Mouse (Mus musculus): ENCODE data around the gene Gba2.
"Not testable (repeated sequence)": the region's sequence is repeated elsewhere in the genome, so short reads cannot be mapped to it uniquely, and the experiment has no call there.

Gene Gba2

DNA sequence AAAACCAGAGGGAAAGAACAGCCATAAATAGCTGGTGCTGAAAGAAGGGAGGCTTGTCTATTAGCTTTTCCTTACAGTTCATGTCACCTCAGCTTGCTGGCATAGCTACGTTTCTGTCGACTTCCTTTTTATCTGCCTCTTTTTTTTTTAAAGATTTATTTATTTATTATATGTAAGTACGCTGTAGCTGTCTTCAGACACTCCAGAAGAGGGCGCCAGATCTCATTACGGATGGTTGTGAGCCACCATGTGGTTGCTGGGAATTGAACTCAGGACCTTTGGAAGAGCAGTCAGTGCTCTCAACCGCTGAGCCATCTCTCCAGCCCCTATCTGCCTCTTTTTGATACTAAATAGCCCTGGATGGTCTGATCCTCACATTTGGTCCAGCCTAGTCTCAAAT, 26.8 kb downstream of the Gba2 start:
- not testable (repeated sequence) for DNase-seq

DNA sequence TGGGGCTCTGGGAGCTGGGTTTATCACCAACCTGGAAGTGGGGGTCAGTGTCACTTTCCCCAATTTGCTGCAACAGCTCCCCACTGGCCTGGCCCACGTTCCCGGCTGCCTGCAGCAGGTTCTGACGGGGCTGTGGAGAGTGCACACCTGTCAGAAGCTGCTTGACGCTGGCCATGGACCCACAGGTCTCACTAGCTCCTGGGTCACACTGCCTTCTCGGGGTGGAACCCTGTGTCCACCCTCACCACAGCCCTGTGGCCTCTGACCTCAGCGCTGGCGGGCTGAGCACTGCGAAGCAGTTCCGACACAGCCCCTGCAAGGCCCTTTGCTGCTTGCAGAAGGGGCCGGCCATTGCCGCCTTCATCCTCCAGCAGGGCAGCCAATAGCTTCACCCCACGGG, 29.6 kb downstream of the Gba2 start:
- no peak for DNase-seq

DNA sequence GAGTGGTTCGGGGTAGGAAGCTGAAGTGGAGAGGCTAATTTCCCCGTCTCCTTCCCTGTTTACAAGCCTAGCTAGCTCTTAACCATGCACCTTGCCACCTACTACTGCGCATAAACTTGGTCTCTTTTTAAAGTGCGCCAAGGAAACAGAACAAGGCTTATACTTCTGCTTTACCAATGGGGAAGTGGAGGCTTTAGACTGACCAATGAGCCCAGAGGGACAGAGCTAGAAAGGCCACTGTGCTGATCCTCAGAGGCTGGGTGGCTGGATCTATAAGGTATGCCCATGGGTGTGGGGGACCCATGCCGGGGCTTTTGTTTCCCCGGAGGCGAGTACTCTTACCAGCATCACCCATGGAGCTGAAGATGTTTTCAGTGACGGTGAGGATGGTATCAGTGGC, 31.5 kb downstream of the Gba2 start:
- no peak for DNase-seq

DNA sequence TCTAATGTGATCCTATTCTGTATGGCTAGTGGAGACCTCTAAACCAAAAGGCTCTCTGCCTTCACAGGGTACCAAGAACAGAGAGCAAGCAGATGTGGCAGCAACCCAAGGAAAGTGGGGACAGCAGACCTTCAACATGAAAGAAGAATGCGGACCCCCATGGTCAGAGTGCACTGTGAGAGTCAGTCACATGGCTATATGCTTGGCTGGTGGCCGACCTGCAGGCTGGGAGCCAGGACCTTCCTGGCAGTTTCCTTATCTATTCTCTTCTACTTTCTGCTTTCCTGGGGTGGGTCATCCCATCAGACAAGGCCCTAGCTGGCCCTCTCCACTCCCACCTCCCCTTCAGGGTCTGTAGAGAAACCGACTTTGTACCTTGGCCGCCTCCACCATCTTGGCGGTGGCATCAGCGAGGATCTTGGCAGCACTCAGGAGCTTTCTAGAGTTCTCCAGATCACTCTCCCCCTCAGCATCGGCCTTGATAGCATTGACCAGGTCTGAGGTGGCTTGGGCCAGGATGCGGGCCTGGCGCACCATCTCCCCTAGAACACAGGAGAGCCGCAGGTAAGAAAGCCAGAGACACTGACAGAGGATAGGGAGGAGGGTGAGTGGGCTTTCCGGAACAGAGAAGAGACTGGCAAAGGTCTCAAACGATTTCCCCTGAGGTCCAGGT, 32.2 kb downstream of the Gba2 start:
- DNase-seq, result no peak

DNA sequence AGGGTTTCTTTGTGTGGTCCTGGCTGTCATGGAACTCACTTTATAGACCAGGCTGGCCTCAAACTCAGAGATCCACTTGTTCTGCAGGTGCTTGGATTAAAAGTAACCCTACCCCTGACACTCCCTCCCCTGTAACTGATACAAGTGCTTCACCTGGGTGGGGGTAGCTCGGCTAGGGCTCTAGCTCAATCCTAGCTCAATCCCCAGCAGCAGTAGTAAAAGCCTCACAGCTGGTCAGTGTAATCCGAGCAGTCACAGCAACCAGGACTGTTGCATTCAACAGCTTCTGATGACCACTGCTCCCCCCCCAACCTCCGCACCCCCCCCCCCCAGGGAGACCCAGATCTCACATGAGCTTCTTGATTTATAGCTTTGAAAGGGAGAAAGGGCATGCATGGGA, 36.6 kb downstream of the Gba2 start:
- DNase-seq, result no peak

DNA sequence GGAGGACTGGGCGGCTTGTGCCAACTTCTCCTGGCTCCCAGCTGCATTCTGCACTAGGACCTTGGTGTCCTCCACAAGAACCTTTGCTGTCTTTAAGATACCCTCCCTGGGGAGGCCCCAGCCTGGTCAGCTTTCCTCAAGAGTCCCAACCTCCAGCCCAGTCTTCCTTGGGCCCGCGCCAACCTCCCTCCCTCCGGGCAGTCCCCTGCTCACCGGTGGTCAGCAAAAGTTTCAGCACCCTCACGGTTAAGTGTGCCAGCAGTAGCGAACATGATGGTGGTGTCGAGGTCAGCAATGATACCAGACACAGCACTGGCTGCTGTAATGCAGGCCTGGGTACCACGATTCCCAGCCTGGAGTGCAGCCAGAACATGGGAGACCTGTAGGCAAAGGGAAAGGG, 42.6 kb downstream of the Gba2 start:
- no peak for DNase-seq

DNA sequence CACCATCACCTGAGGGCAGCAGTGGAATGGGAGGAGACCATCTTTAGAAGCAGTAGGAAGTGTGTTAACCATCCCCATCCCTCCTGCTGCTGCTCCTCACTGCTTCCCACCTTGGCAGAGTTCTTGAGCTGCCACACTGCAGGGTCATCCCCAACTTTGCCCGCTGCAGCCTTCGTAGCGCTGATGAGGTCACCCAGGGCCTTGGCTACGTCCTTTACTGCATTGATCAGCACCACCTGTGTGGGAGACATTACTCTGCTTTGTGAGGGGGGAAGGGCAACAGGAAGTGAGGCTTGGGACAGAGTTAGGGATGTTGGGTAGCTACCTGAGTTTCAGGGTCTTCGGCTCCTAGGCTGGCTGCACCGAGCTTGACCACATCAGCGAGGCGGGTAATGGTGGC, 43.0 kb downstream of the Gba2 start:
- no peak for DNase-seq

DNA sequence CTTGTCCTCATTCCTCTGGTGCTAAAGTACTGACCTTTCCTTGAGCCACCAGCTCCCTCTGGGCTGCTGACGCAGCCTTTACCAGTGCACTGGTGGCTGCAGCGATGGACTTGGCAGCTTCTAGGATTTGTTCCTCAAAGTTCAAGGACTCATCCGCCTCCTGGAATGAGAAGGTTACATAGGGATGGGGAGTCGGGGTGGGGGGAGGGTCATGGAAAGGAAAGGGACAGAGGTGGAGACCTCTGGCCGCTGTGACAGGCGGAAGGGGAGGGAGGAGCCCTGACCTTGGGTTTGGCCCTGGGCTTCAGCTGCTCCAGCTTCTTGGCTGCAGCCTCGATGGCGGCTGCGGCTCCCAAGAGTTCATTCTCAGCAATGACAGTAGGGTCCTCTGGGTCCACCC, 45.4 kb downstream of the Gba2 start:
- no peak for DNase-seq

DNA sequence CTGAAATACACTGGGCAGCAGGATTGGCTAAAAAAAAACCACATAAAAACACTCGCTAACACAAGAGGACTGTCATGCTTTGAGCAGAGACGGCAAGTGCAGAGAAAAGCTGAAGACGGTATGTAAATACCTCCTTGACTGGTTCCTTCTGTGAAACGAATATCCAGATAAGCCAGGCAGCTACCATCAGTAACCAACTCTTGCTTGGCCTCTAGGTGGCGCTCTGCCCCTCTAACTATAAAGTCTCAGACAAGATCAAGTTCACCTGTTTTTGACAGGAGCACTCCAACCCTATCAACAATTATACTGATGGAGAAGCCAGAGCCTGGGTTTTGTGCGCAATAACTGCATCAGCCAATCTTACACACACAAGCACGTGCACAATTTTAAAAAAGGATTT, 48.1 kb downstream of the Gba2 start:
- DNase-seq, result peak; percentile 79 to 89

DNA sequence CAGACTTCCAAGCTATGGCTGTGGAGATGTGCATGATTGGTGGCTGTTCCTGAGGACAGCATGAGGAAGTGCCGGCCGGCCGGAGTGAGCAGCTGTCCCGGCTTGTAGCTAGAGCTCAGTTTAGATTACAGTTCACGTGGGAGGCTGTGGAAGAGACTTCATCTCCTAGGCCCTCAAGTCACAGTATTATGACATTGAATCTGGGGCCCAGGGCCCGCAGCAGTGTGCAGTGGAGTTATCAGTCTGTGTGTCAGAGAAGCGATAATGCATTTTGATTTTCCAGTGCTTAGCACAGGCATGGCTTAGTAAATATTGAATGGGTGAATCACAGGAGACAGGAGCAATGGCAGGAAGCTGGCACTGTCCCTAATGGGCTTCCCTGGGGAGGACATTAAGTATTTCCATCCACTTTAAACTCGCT, 48.6 kb downstream of the Gba2 start:
- no peak for DNase-seq

DNA sequence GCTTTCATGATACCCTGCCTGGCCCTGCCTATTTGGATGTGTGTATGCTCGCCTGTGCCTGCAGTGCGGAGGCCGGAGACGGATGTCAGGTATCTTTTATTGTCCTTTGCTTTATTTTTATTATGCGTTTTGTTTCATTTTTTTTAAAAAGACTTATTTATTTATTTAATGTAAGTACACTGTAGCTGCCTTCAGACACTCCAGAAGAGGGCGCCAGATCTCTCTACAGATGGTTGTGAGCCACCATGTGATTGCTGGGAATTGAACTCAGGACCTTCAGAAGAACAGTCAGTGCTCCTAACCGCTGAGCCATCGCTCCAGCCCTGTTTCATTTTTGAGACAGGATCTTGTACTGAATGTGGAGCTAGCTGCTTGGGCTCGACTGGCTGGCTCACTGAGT, 50.2 kb downstream of the Gba2 start:
- DNase-seq, result peak in 1 of 2 experiments; percentile 48

DNA sequence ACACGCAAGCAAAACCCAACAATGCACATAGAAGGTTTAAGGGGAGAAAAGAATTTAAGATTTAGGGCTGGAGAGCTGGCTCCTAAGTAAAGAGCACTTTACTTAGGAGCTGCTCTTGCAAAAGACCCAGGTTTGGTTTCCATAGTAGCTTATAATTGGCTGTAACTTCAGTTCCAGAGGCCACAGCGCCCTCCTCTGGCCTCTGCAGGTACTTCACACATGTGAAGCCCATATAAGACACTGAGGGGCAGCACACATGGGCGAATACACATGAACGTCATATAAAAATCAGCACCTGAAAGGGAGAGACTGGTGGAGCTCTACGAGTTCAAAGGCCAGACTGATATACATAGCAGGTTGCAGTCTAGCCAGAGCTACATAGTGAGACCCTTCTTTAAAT, 50.8 kb downstream of the Gba2 start:
- DNase-seq, result no peak

DNA sequence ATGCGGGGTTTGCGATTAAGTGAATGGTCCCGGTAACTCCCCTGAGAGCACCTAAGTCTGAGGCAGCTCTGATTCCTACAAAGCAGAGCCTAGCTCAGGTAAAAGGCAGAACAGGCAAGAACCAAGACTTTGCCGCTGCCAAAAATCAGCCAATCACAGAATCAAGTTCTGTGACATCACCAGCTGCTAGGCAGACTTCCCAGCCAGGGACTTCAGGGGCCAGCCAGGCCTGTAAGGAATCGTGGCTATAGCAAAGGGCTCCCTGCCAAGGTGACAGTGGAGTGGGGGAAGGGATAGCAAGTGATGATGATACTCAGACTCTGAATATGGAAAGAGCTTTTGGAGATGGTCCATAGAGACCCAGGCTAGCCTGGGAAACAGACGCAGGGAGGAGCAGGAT, 58.7 kb downstream of the Gba2 start:
- DNase-seq, result peak; percentile 94

DNA sequence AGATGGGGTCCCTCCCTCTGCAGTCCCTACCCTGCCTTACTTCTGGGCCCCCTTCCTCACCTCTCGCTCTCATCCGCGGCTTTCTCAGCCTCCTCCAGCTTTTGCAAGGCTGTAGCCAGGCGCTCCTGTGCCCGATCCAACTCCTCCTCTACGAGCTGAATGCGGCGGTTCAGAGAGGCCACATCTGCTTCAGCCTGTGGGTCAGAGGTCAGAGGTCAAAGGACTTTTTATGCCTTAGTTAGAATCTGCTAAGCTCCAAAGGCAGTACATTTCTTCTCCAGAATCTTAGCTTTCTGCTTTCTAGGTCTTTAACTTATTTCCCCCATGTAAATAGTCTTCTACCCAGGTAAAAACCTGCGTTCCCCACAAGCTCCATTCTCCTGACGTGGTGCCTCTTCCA, 59.1 kb downstream of the Gba2 start:
- DNase-seq, result no peak
